Mouse (Mus musculus) forebrain, embryonic 10.5 days (tissue): ENCODE measurements at regions not wholly inside any gene's neighbourhood (a gene's known extent, or its start where the extent isn't known, plus 50 kb on each side); places are given as distances from the start of the nearest gene placed in this dataset.
A peak's percentile ranks its signal among the peaks of the same experiment; 100 is the strongest.

Source experiments
- DNase-seq: peaks from one replicate; pipeline ENCODE4 v3.0.0-alpha.2; 2017; ENCODE audit warnings: low spot score; ENCODE audit errors: extremely low spot score
- H3K27ac ChIP-seq: fragments of 300-500 bp; sonication (generic); 2 replicates; pipeline ENCODE4 v1.5.1; 2016; ENCODE audit warnings: mild to moderate bottlenecking
- H3K27me3 ChIP-seq: fragments of 300-500 bp; sonication (generic); 2 replicates; pipeline ENCODE4 v1.6.1; 2016; ENCODE audit warnings: mild to moderate bottlenecking; ENCODE audit not compliant: poor library complexity, severe bottlenecking
- H3K36me3 ChIP-seq: fragments of 300-500 bp; sonication (generic); replicated peaks from 2 replicates; pipeline ENCODE4 v1.6.1; 2016; ENCODE audit warnings: mild to moderate bottlenecking, moderate library complexity
- H3K4me1 ChIP-seq: fragments of 300-500 bp; sonication (generic); 2 replicates; pipeline ENCODE4 v1.6.1; 2016
- H3K4me3 ChIP-seq: fragments of 300-500 bp; sonication (generic); 2 replicates; pipeline ENCODE4 v1.5.1; 2016; ENCODE audit warnings: mild to moderate bottlenecking, moderate library complexity
- H3K9me3 ChIP-seq: fragments of 300-500 bp; sonication (generic); 2 replicates; pipeline ENCODE4 v1.6.1; 2016; ENCODE audit warnings: mild to moderate bottlenecking, moderate library complexity
- WGBS: fragments of 180-500 bp; shearing (Covaris S2); methylation state at CpG from one replicate; pipeline ENCODE4 v1.1.7; 2016; 5-methylcytosine and 5-hydroxymethylcytosine counted together

- H3K9me3 ChIP-seq, result no peaks in the 10 kb centered on the region
- H3K4me3 ChIP-seq, result no peak overlapping the region
- no peaks in the 10 kb centered on the region for H3K36me3 ChIP-seq
- no peak overlapping the region for H3K27ac ChIP-seq
- WGBS, result 82% methylated on average over 6 of the region's 6 CpGs
- no peaks in the 10 kb centered on the region for H3K4me1 ChIP-seq
- no peaks in the 10 kb centered on the region for H3K27me3 ChIP-seq
- DNase-seq, result no peak
These were observed 248.1 kb upstream of the Slc24a5 start for GRCm38 (mm10) chr2:124819846-124820245.

DNA sequence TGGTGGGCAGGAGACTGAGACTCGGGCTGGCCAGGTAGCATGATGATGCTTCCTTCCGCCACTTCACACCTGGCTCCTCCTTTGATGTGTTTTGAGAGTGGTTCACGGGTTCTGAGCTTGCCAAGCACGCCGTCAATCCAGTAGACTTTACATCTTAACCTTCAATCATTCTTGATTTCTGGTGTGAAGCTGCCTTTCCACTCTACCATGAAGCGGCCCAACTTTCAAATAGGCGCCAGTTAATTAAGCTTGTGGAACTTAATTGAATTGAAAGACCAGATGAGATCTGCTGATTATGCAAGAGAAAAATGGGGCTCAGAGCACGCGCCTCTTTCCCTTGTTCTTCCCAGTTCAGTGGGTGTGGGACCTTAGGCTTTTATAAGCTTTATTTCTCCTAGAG lies 247.1 kb upstream of the Slc24a5 start:
- no peak for DNase-seq
- H3K27me3 ChIP-seq, result no peaks in the 10 kb centered on the region
- no peaks in the 10 kb centered on the region for H3K4me1 ChIP-seq
- no peaks in the 10 kb centered on the region for H3K36me3 ChIP-seq
- 90% methylated on average over 9 of the region's 9 CpGs for WGBS
- H3K27ac ChIP-seq, result no peak overlapping the region
- no peak overlapping the region for H3K4me3 ChIP-seq
- H3K9me3 ChIP-seq, result no peaks in the 10 kb centered on the region

DNA sequence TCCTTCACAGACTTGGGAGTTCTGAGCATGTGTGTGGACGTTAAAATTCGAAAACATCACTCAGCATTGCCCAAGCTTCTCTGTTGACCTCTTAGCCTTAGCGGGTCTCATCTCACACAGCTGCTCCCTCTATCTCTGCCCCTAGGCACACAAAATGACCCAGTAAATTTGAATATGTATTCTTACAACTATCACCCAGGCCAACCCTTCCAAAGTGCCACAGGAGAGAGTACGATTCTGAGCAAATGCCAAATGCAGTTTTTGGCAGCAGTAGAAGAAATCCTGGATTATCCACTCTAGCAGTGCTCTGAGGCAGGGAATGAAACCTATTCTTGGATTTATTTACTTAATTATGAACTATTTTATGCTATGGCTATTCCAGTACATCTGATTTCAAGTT lies 246.6 kb upstream of the Slc24a5 start:
- WGBS, result 92% methylated on average over 4 of the region's 4 CpGs
- no peak for DNase-seq
- Histone ChIP-seq H3K27me3 (no peaks in the 10 kb centered on the region), H3K9me3 (no peaks in the 10 kb centered on the region), H3K4me1 (no peaks in the 10 kb centered on the region), H3K27ac (no peak overlapping the region), H3K36me3 (no peaks in the 10 kb centered on the region), H3K4me3 (no peak overlapping the region)

DNA sequence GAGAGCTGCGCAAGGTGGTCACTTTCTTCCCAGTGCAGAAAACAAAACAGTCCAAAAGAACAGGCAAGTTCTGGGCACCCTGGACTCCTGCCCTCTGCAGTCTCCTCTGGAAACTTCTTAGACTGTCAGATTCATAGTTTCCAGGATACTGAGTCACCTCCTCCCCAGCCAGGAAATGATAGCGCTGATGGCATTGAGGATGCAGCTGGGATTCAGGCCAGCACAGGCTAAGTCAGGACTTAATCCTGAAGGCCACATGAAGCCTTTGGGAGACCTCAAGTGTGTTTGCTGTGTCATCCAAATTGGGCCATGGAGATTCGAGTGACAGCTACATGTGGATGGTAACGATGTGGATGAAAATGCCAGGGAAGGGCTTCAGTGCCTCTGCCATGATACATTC lies 219.1 kb upstream of the Slc24a5 start:
- H3K9me3 ChIP-seq, result no peaks in the 10 kb centered on the region
- H3K27ac ChIP-seq, result no peak overlapping the region

GRCm38 (mm10) chr2:124858504-124858903 lies 209.4 kb upstream of the Slc24a5 start:
- Histone ChIP-seq H3K9me3 (no peaks in the 10 kb centered on the region), H3K27ac (no peak overlapping the region), H3K36me3 (no peaks in the 10 kb centered on the region), H3K27me3 (no peaks in the 10 kb centered on the region), H3K4me3 (no peak overlapping the region), H3K4me1 (no peaks in the 10 kb centered on the region)
- 79% methylated on average over 3 of the region's 3 CpGs for WGBS
- no peak for DNase-seq

More for the DNA sequence above, 219.1 kb upstream of the Slc24a5 start:
- H3K4me1 ChIP-seq, result no peaks in the 10 kb centered on the region
- no peaks in the 10 kb centered on the region for H3K27me3 ChIP-seq
- H3K36me3 ChIP-seq, result no peaks in the 10 kb centered on the region
- no peak for DNase-seq
- H3K4me3 ChIP-seq, result no peak overlapping the region
- WGBS, result 90% methylated on average over 4 of the region's 4 CpGs

DNA sequence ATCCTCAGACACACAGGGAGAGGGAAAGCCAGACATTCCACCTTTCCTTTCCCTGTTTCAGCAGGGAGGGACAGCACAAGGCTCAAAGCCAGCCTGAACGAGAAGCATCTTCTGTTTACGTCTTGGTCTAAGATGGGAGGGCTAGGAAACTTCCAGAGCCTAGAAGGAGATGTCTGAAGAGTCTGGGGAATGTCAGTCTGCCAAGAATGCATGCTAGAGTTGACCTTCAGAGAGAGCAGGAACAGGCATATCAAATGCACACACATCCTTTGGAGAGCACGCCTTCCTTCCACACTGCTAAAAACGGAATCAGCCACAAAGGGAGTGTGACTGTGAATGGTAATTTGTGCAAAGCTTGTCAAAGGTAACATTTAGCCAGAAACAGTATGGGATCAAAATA lies 179.7 kb upstream of the Slc24a5 start:
- Histone ChIP-seq H3K4me1 (peaks cover 11% of the 10 kb centered on the region; the same call in 1 of the 2 replicates), H3K9me3 (no peaks in the 10 kb centered on the region), H3K27ac (no peak overlapping the region), H3K36me3 (no peaks in the 10 kb centered on the region), H3K4me3 (no peak overlapping the region), H3K27me3 (no peaks in the 10 kb centered on the region)
- DNase-seq, result no peak
- WGBS, result 64% methylated on average over 4 of the region's 4 CpGs

- Histone ChIP-seq H3K4me1 (no peaks in the 10 kb centered on the region), H3K4me3 (no peak overlapping the region), H3K27ac (no peak overlapping the region), H3K27me3 (no peaks in the 10 kb centered on the region), H3K36me3 (no peaks in the 10 kb centered on the region), H3K9me3 (no peaks in the 10 kb centered on the region)
- 88% methylated on average over 4 of the region's 4 CpGs for whole genome bisulfite sequencing
- no peak for DNase-seq
These were observed 172.9 kb upstream of the Slc24a5 start for GRCm38 (mm10) chr2:124895002-124895401.

GRCm38 (mm10) chr2:124903556-124903955 lies 164.4 kb upstream of the Slc24a5 start:
- Histone ChIP-seq H3K4me3 (no peak overlapping the region), H3K27ac (no peak overlapping the region), H3K9me3 (no peaks in the 10 kb centered on the region), H3K4me1 (no peaks in the 10 kb centered on the region), H3K27me3 (no peaks in the 10 kb centered on the region), H3K36me3 (no peaks in the 10 kb centered on the region)
- DNase-seq, result no peak
- WGBS, result 89% methylated on average over 4 of the region's 4 CpGs

GRCm38 (mm10) chr2:124905076-124905475 lies 162.8 kb upstream of the Slc24a5 start:
- Histone ChIP-seq H3K27ac (no peak overlapping the region), H3K4me1 (no peaks in the 10 kb centered on the region), H3K36me3 (no peaks in the 10 kb centered on the region), H3K9me3 (no peaks in the 10 kb centered on the region), H3K4me3 (no peak overlapping the region), H3K27me3 (no peaks in the 10 kb centered on the region)
- no peak for DNase-seq
- 89% methylated on average over 1 of the region's 1 CpGs for WGBS

GRCm38 (mm10) chr2:124918986-124919761 lies 148.8 kb upstream of the Slc24a5 start:
- 70% methylated on average over 7 of the region's 7 CpGs for WGBS
- H3K4me3 ChIP-seq, result no peak overlapping the region
- H3K9me3 ChIP-seq, result no peaks in the 10 kb centered on the region
- 0 out of 2 replicates have a peak overlapping the region, but pooled peaks have one; percentile 35 for H3K27ac ChIP-seq
- H3K27me3 ChIP-seq, result no peaks in the 10 kb centered on the region
- no peak for DNase-seq
- no peaks in the 10 kb centered on the region for H3K36me3 ChIP-seq
- H3K4me1 ChIP-seq, result peaks cover 19% of the 10 kb centered on the region

DNA sequence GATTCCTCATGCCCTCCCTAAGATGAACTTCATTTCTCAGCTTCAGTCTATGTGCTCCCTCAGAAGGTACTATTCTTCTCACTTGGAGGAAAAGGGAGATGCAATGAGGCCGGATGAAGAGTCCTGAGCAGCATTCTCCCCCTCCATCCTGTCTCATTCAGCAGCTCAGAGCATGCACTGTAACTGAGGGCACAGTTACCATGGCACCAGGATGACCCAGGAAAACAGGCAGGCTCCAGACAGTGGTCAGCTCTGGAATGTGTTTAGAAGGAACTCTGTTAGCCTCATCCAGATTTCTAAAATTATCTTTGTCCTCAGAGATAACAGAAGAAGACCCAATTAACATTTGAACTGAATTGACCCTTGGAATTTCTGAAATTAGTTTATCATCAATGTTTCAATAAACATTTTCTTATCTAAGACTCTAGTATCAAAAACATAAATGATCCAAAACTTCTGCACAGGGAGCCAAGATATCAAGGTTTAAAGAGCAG lies 148.1 kb upstream of the Slc24a5 start:
- H3K27ac ChIP-seq, result no peak overlapping the region
- H3K4me1 ChIP-seq, result peaks cover 19% of the 10 kb centered on the region
- no peaks in the 10 kb centered on the region for H3K9me3 ChIP-seq
- no peaks in the 10 kb centered on the region for H3K36me3 ChIP-seq
- 66% methylated on average over 1 of the region's 1 CpGs for WGBS
- H3K4me3 ChIP-seq, result no peak overlapping the region
- H3K27me3 ChIP-seq, result no peaks in the 10 kb centered on the region
- no peak for DNase-seq

- no peaks in the 10 kb centered on the region for H3K9me3 ChIP-seq
- 86% methylated on average over 2 of the region's 2 CpGs for WGBS
- H3K4me1 ChIP-seq, result peaks cover 19% of the 10 kb centered on the region
- no peak overlapping the region for H3K4me3 ChIP-seq
- no peak overlapping the region for H3K27ac ChIP-seq
- no peak for DNase-seq
- no peaks in the 10 kb centered on the region for H3K36me3 ChIP-seq
- no peaks in the 10 kb centered on the region for H3K27me3 ChIP-seq
These were observed 147.7 kb upstream of the Slc24a5 start for GRCm38 (mm10) chr2:124920265-124920664.

GRCm38 (mm10) chr2:124927882-124928758 lies 139.8 kb upstream of the Slc24a5 start:
- Histone ChIP-seq H3K9me3 (no peaks in the 10 kb centered on the region), H3K27ac (no peak overlapping the region), H3K36me3 (no peaks in the 10 kb centered on the region), H3K4me3 (no peak overlapping the region), H3K4me1 (peaks cover 18% of the 10 kb centered on the region), H3K27me3 (peaks cover 3% of the 10 kb centered on the region; the same call in 1 of the 2 replicates)
- no peak for DNase-seq
- WGBS, result 90% methylated on average over 10 of the region's 10 CpGs
